Mouse (Mus musculus) cerebellum, adult 8-10 months (tissue): ENCODE data around the gene Samsn1.

Experiments used
- DNase-seq: peaks from one replicate; pipeline ENCODE4 v3.0.0; 2022

Gene Samsn1

DNA sequence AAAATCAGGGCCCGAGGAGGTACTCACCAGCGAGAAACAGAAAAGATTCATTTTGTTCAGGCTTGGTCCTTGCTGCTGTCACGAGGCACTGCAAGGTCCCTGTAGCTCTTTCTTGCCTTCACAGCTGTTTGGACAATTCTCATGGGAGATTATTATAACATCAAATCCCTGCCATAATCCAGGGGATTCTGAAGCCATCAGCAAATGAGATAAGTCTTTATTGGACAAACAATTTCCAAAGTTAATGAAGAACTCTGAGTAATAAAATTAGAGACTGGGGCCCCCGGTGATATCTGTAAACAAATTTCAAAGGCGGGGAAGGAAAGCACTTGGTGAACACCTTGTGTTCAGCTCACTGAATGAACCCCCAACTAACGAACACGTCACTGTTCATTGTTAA lies at the start of gene Samsn1:
Gene Samsn1, minus strand, starts transcription at position 101 of the 400 bp plus-strand sequence.
- no peak for DNase-seq

GRCm38 (mm10) chr16:76066082-76066635 lies 44.1 kb upstream of the Samsn1 start:
- no peak for DNase-seq

- no peak for DNase-seq
Observed at GRCm38 (mm10) chr16:76054976-76055375, 32.9 kb upstream of the Samsn1 start.

GRCm38 (mm10) chr16:76054079-76054478 lies 32.0 kb upstream of the Samsn1 start:
- DNase-seq = no peak

GRCm38 (mm10) chr16:76053537-76053936 lies 31.5 kb upstream of the Samsn1 start:
- no peak for DNase-seq

- DNase-seq = no peak
Observed at GRCm38 (mm10) chr16:76047066-76047465, 25.0 kb upstream of the Samsn1 start.

GRCm38 (mm10) chr16:76040319-76040945 lies 18.4 kb upstream of the Samsn1 start:
- DNase-seq = no peak

- DNase-seq = no peak
Observed at GRCm38 (mm10) chr16:76019164-76019563, 2.9 kb downstream of the Samsn1 start.

DNA sequence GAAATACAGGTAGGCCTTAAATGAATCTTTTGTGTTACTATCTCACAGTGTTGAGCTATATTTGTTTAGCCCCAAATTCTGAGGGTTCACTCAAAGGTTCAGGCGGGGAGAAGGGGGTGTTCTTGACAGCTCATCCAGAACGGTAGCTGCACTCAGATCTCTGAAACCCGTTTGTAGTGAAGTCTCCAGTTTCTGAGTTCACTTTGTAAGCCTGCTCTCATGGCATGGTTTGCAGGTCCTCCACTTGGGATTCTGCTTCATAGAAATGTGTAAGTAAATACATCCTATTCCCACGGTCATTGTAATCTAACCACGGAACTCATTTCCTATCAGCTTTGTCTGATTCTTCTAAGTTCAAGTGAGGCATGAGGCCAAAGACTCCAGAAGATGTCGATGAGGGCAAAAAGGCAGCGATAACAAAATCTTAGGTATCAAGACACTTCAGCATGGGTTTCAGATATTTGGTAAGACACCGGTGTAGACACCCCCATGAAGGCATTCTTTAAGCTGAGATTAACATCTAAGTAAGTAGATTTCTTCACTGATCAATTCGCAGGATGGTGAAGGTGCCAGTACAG lies 18.2 kb downstream of the Samsn1 start:
- DNase-seq = no peak

DNA sequence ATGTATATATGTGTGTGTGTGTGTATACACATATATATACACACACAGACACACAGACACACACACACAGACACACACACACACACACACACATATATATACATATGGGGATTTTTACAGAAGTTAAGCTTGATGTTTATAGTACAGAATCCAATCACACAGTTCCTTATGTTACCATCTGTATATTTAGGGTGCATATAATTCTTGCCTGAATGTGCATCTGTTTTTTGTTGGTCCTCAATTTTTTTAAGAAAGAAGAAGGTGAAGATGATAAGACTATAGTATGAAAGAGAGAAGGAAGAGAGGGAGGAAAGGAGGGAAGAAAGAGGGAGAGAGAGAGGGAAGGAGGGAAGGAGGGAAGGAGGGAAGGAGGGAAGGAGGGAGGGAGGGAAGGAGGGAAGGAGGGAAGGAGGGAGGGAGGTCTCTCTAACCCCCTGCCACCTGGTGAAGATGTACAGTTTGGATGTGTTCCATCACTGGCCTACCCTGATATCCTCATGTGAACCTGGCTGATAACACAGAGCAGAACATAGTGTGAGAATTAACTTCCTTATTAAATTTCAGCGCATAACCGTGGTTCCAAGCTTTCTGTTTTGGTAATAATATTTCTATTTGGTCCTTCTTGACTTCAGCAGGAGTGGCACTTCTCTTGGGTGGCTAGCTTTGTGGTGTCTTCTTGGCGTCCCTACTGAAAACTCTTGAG lies 19.1 kb downstream of the Samsn1 start:
- no peak for DNase-seq

GRCm38 (mm10) chr16:76002287-76002686 lies 19.8 kb downstream of the Samsn1 start:
- DNase-seq = no peak

DNA sequence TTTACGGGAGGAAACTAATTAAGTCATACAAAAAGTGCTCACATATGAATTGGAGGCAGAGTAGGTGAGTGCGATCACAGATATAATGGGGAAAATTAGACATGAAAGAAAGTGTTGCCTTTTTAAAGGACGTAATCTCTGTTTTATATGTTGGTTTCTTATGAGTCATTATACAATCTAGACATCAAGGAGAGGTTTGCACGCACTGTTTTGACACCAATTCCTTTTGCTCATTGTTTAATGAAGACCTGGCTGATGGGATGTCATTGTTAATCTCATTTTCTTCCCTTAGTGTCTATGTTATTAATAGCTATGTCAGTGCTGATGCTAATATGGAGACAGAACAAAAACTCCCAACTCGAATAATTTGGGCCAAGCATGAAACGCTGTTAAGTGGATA lies 20.3 kb downstream of the Samsn1 start:
- no peak for DNase-seq

DNA sequence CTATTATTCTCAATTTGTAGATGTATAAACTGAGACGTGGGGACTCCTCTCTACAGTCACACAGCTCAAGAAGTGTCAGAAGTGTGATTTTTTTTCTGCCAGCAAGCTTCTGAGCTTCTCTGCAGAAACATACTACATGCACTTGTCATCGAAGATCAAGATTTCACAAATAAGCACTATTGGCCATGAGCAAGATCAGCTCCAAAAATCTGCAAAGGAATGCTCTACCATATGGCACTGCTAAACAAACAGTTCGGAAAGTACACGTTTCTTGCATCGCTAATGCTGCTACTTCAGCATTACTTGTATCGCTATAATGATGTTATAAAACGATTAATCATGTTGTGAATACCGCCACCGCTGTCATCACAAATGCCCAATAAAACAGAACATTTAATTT lies 22.0 kb downstream of the Samsn1 start:
- DNase-seq = no peak

GRCm38 (mm10) chr16:75990173-75990572 lies 31.9 kb downstream of the Samsn1 start:
- DNase-seq = no peak

DNA sequence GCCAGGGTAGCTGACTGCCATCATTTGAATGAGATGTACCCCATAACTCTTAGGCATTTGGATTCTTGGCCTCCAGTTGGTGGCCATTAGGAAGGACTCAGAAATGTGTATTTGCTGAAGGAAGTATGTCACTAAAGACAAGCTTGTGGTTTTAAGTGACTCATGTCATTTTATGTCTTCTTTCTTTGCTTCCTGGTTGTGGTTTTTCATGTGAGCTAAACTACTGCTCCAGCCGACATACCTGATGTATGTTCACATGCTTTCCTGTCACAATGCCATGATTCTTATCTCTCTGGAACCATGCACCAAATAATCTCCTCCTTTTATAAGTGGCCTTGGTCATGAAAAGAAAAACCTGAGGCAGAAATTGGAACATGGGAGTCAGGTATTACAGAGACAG lies 38.2 kb downstream of the Samsn1 start:
- no peak for DNase-seq

GRCm38 (mm10) chr16:75979381-75979780 lies 42.7 kb downstream of the Samsn1 start:
- no peak for DNase-seq

- DNase-seq = no peak
Observed at GRCm38 (mm10) chr16:75977798-75978197, 44.3 kb downstream of the Samsn1 start.

DNA sequence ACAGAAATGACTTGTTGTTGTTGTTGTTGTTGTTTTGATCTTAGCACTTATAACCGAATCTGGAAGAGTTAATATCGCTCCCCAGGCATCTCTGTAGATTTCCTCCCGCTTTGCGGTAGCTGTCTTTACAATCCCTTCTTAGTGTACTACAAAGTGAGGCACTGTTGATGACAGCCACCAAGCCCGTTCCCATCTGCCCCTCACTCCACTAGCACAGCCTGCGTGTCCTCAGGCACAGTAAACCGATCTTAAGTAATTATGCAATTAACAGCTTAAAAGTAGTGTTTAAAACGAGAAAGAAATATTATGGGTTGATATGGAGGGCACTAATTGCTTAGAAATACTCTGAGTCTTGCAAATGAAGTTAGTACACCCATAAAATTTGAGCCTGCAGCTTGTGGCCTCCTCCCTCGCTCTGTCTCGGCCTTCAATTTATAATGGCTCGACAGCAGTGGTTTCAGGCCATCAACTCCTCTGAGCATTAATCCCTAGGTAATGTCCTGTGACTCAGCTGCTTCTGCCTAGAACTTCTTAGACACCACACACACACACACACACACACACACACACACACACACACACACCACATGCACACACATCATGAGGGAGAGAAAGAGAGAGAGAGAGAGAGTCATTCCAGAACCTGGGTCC lies 46.3 kb downstream of the Samsn1 start:
- no peak for DNase-seq

DNA sequence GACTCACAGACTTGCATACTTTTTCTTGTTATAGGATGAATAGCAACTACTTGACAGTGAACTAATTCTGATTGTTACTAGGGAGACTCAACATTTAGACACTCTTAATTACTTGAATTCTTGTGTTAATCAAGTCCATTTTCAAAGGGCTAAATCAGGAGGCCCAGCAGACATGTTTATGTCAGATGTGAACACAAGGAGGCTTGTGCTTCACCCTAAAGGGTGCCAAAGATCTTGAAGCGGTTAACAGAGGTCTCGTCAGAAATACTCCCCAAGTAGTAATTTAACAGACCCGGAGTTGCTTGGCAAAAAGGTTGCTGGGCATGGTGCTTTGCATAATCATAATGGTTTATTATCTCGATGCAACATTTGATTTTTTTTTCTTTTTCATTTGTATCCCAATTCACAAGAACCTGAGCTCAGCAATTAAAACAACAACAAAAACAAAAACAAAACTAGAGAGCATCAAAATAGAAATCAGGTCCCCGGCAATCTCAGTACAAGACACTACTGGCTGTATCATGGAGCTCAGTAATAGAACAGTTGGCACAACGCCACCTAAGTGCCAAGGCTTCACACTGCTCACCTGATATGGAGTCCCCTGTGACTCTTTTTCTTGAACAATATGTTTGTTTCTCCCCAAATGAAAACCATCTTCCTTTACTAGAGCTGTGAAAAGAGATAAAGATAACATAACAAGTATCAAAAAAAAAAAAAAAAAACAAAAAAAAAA lies 51.6 kb downstream of the Samsn1 start:
- DNase-seq = no peak

DNA sequence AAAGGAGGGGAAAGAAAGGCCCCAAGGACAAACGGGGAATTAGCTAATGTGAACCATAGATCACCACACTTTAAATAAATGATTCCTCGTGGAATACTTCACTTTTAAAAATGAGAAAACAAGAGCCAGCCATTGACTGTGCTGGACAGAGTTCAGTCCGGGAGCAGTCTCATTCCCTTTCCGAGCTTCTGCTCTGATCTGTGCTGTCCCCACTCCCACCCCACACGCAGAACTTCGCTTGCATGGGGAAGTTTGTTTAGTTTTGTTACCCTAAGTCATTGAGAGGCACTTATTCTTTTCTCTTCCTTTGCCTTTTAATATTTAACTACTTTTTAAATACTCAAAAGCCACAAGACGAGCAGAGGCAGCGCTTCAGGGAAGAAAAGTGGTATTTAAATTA lies 60.1 kb downstream of the Samsn1 start:
- no peak for DNase-seq

GRCm38 (mm10) chr16:75961487-75961886 lies 60.6 kb downstream of the Samsn1 start:
- no peak for DNase-seq

DNA sequence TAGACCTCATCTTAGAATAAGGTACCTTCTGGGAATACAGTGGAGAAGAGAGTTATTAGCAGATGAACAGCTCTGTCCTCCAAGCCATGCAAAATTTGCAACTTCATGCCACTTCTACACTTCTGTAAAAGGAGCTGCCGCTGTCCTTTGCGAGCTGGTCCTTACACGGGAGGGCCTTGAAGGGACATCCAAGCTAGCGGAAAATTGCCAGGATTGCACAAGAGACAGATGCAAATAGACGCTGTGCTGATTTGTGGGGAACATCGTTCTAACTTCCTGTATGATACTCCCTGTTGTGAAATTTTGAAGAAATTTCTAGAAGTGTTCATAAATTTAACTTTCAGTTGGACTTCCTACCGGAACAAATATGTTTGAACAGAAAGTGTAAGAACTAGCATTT lies 61.0 kb downstream of the Samsn1 start:
- DNase-seq = no peak

GRCm38 (mm10) chr16:75933357-75933756 lies 88.7 kb downstream of the Samsn1 start:
- no peak for DNase-seq
